Mouse (Mus musculus): ENCODE measurements around the gene Spats2.
"Not testable (repeated sequence)": the region's sequence is repeated elsewhere in the genome, so short reads cannot be mapped to it uniquely, and the experiment has no call there.

The Spats2 gene

GRCm38 (mm10) chr15:99125711-99126080 is at the start of gene Spats2:
Spats2 (plus strand) TSS chr15:99125916.
- DNase-seq = no peak

- DNase-seq = not testable (repeated sequence)
These were observed 49.7 kb upstream of the Spats2 start for GRCm38 (mm10) chr15:99076011-99076410.

GRCm38 (mm10) chr15:99078181-99078910 is 47.4 kb upstream of the Spats2 start:
- DNase-seq = no peak

GRCm38 (mm10) chr15:99079804-99080203 is 45.9 kb upstream of the Spats2 start:
- DNase-seq = no peak

- DNase-seq = no peak
These were observed 43.4 kb upstream of the Spats2 start for GRCm38 (mm10) chr15:99082322-99082721.

- no peak for DNase-seq
These were observed 42.9 kb upstream of the Spats2 start for GRCm38 (mm10) chr15:99082840-99083239.

GRCm38 (mm10) chr15:99083258-99083657 is 42.5 kb upstream of the Spats2 start:
- DNase-seq = peak; percentile 70

- no peak for DNase-seq
These were observed 41.7 kb upstream of the Spats2 start for GRCm38 (mm10) chr15:99083867-99084557.

- no peak for DNase-seq
These were observed 41.1 kb upstream of the Spats2 start for GRCm38 (mm10) chr15:99084618-99085017.

- DNase-seq = no peak
These were observed 39.7 kb upstream of the Spats2 start for GRCm38 (mm10) chr15:99085997-99086396.

GRCm38 (mm10) chr15:99087253-99088075 is 38.3 kb upstream of the Spats2 start, which contains the start of gene C1ql4:
C1ql4 (minus strand) TSS chr15:99087817.
- DNase-seq = peak; percentile 50

- peak; percentile 86 for DNase-seq
These were observed 37.4 kb upstream of the Spats2 start for GRCm38 (mm10) chr15:99088292-99088691.

- DNase-seq = no peak
These were observed 36.6 kb upstream of the Spats2 start for GRCm38 (mm10) chr15:99089069-99089468.

- no peak for DNase-seq
These were observed 32.8 kb upstream of the Spats2 start, which contains the start of gene Dnajc22 for GRCm38 (mm10) chr15:99092870-99093269. Dnajc22 (plus strand) TSS chr15:99093170.

GRCm38 (mm10) chr15:99093291-99094258 is 32.1 kb upstream of the Spats2 start:
- peak; percentile 28 for DNase-seq

GRCm38 (mm10) chr15:99094631-99095270 is 31.0 kb upstream of the Spats2 start:
- no peak for DNase-seq

- DNase-seq = no peak
These were observed 30.4 kb upstream of the Spats2 start for GRCm38 (mm10) chr15:99095356-99095755.

GRCm38 (mm10) chr15:99096061-99096793 is 29.5 kb upstream of the Spats2 start:
- DNase-seq = no peak

GRCm38 (mm10) chr15:99096831-99097500 is 28.8 kb upstream of the Spats2 start:
- DNase-seq = no peak

- peak; percentile 45 for DNase-seq
These were observed 27.8 kb upstream of the Spats2 start for GRCm38 (mm10) chr15:99097840-99098492.

All from lung, postnatal 14 days (tissue).